Mouse (Mus musculus) myocyte (in vitro differentiated cells): ENCODE measurements around the gene Avil.
A peak's percentile ranks its signal among the peaks of the same experiment; 100 is the strongest.

Experiments used
- CEBPB ChIP-seq: IDR thresholded peaks from 2 replicates; pipeline ENCODE4 v1.6.1; 2011; ENCODE audit warnings: mild to moderate bottlenecking, moderate library complexity; ENCODE audit not compliant: poor library complexity, insufficient read depth, severe bottlenecking
- E2F4 ChIP-seq: IDR thresholded peaks from one replicate; pipeline ENCODE4 v1.6.1; 2011; ENCODE audit warnings: mild to moderate bottlenecking, control low read depth, moderate library complexity; ENCODE audit not compliant: insufficient read depth
- MAX ChIP-seq: IDR thresholded peaks from one replicate; pipeline ENCODE4 v1.6.1; 2011; ENCODE audit warnings: low read depth, mild to moderate bottlenecking, control low read depth
- MYOD1 ChIP-seq, 3 experiments: IDR thresholded peaks; one replicate each; pipeline ENCODE4 v1.6.1; 2011; ENCODE audit warnings: control low read depth in 2 of 3, low read depth in 2 of 3, mild to moderate bottlenecking in 2 of 3, moderate library complexity in 1 of 3; ENCODE audit not compliant: insufficient read length in 2 of 3, control insufficient read depth in 1 of 3
- MYOG ChIP-seq, 3 experiments: IDR thresholded peaks; one replicate each; pipeline ENCODE4 v1.6.1; 2011; ENCODE audit warnings: control low read depth in 2 of 3, low read depth in 2 of 3, mild to moderate bottlenecking in 2 of 3; ENCODE audit not compliant: insufficient read length in 2 of 3, control insufficient read depth in 1 of 3, insufficient read depth in 1 of 3
- POLR2A ChIP-seq: IDR thresholded peaks from one replicate; pipeline ENCODE4 v1.6.1; 2011; ENCODE audit warnings: low read depth, mild to moderate bottlenecking, control low read depth, moderate library complexity; ENCODE audit not compliant: insufficient read length
- POLR2AphosphoS2 ChIP-seq: IDR thresholded peaks from one replicate; pipeline ENCODE4 v1.6.1; 2011; ENCODE audit warnings: low read depth, control low read depth; ENCODE audit not compliant: insufficient read length
- TCF12 ChIP-seq: IDR thresholded peaks from one replicate; pipeline ENCODE4 v1.6.1; 2011; ENCODE audit warnings: mild to moderate bottlenecking, control low read depth; ENCODE audit not compliant: poor library complexity, insufficient read depth, severe bottlenecking
- USF1 ChIP-seq: IDR thresholded peaks from one replicate; pipeline ENCODE4 v1.6.1; 2011; ENCODE audit warnings: low read depth, mild to moderate bottlenecking, control low read depth, moderate library complexity

- TF ChIP-seq MYOG (IDR thresholded peaks at IDR 0.05; ENCODE audit: control insufficient read depth in 1 of 3, insufficient read depth in 1 of 3, insufficient read length in 2 of 3, low read depth in 2 of 3) (peak in 1 of 3 experiments; percentile 35), POLR2A (peak; percentile 57), MAX (no peak), CEBPB (no peak), POLR2AphosphoS2 (peak; percentile 47), TCF12 (no peak), E2F4 (peak; percentile 17), MYOD1 (IDR thresholded peaks at IDR 0.05; ENCODE audit: control insufficient read depth in 1 of 3, insufficient read length in 2 of 3, low read depth in 2 of 3) (peak in 1 of 3 experiments; percentile 52), USF1 (peak; percentile 97)
Observed at GRCm38 (mm10) chr10:127063239-127063872, 62.8 kb downstream of the Avil start, which contains the start of gene Cdk4.
